Mouse (Mus musculus) embryonic facial prominence, embryonic 11.5 days (tissue): ENCODE results near the gene Etv6. TPM values are rescaled to one million over a fixed set of nuclear protein-coding genes. Genes with fewer than 3 reads are reported as not detected.

Source experiments
- ATAC-seq: fragments of 200-750 bp; cut with Nextera tagmentation; replicated peaks from 2 replicates; pipeline ENCODE4 v1.8.0; 2017; ENCODE audit warnings: low read depth; ENCODE audit not compliant: insufficient number of reproducible peaks, low FRiP score, low TSS enrichment
- DNase-seq: peaks from one replicate; pipeline ENCODE4 v3.0.0-alpha.2; 2015; ENCODE audit warnings: low spot score
- H3K27ac ChIP-seq: fragments of 300-500 bp; sonication (generic); replicated peaks from 2 replicates; pipeline ENCODE4 v1.5.1; 2014; ENCODE audit warnings: mild to moderate bottlenecking, low read depth, low read length, control low read depth
- H3K27me3 ChIP-seq: fragments of 300-500 bp; sonication (generic); 2 replicates; pipeline ENCODE4 v1.6.1; 2014; ENCODE audit warnings: mild to moderate bottlenecking, low read length, moderate library complexity, mixed read lengths; ENCODE audit not compliant: control insufficient read depth, insufficient read depth
- H3K36me3 ChIP-seq: fragments of 300-500 bp; sonication (generic); replicated peaks from 2 replicates; pipeline ENCODE4 v1.6.1; 2014; ENCODE audit warnings: low read depth, mild to moderate bottlenecking, low read length, moderate library complexity, mixed read lengths; ENCODE audit not compliant: control insufficient read depth, insufficient read depth
- H3K4me1 ChIP-seq: fragments of 300-500 bp; sonication (generic); 2 replicates; pipeline ENCODE4 v1.6.1; 2014; ENCODE audit warnings: low read length, mixed read lengths; ENCODE audit not compliant: control insufficient read depth, insufficient read depth
- H3K4me2 ChIP-seq: fragments of 300-500 bp; sonication (generic); 2 replicates; pipeline ENCODE4 v1.6.1; 2014; ENCODE audit warnings: low read depth, mild to moderate bottlenecking, control low read depth, low read length, moderate library complexity
- H3K4me3 ChIP-seq: fragments of 300-500 bp; sonication (generic); 2 replicates; pipeline ENCODE4 v1.5.1; 2014; ENCODE audit warnings: low read depth, low read length, control low read depth
- H3K9ac ChIP-seq: fragments of 300-500 bp; sonication (generic); replicated peaks from 2 replicates; pipeline ENCODE4 v1.6.1; 2014; ENCODE audit warnings: mild to moderate bottlenecking, control low read depth, low read length
- H3K9me3 ChIP-seq: fragments of 300-500 bp; sonication (generic); replicated peaks from 2 replicates; pipeline ENCODE4 v1.6.1; 2016; ENCODE audit warnings: mild to moderate bottlenecking, low read length, inconsistent platforms, mixed read lengths; ENCODE audit not compliant: control insufficient read depth
- WGBS: fragments of 180-500 bp; shearing (Covaris S2); extraction: QIAGEN DNeasy Blood & Tissue Kit; methylation state at CpG from one replicate; pipeline ENCODE4 v1.1.7; 2014; 5-methylcytosine and 5-hydroxymethylcytosine counted together
- polyA plus RNA-seq: library from polyadenylated mRNA; unstranded; fragments of >200 nt; fragmentation: Nextera tagmentation; extraction: Ambion mirVana; gene quantifications from 2 replicates; pipeline ENCODE4 v1.2.1, GENCODE M21; 2014

The Etv6 gene
- polyA plus RNA-seq, 1 experiment from 2014 or later, result 15.7 TPM

GRCm38 (mm10) chr6:134210675-134211457, 175.4 kb downstream of the Etv6 start:
- 85% methylated on average over 13 of the region's 13 CpGs for WGBS
- no peak overlapping the region for H3K9ac ChIP-seq
- DNase-seq (no peak), ATAC-seq (no peak)
- H3K4me1 ChIP-seq, result no peaks in the 10 kb centered on the region; the same call in 1 of the 2 replicates
- no peak overlapping the region for H3K4me2 ChIP-seq
- H3K36me3 ChIP-seq, result no peaks in the 10 kb centered on the region
- no peaks in the 10 kb centered on the region for H3K27me3 ChIP-seq
- no peak overlapping the region for H3K27ac ChIP-seq
- H3K4me3 ChIP-seq, result no peak overlapping the region
- no peaks in the 10 kb centered on the region for H3K9me3 ChIP-seq

DNA sequence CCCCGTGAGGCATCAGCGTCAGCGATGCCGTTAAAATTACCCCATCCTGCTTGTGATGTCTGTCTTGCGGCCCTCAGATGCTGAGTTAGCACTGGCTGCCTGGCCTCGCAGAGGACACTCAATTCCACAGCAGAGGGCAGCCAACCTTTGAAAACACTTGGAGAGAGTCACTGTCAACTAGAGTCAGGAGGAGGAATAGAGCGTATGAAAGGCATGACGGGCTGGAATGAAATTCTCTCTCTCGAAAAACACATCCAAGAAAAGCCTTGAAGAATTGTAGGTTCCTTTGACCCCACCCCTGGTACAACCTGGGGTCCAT, 175.9 kb downstream of the Etv6 start:
- 81% methylated on average over 9 of the region's 9 CpGs for WGBS
- no peak overlapping the region for H3K9ac ChIP-seq
- ATAC-seq, result no peak
- no peaks in the 10 kb centered on the region for H3K36me3 ChIP-seq
- no peaks in the 10 kb centered on the region; the same call in 1 of the 2 replicates for H3K4me1 ChIP-seq
- H3K9me3 ChIP-seq, result no peaks in the 10 kb centered on the region
- no peak overlapping the region for H3K4me3 ChIP-seq
- H3K27ac ChIP-seq, result no peak overlapping the region
- no peaks in the 10 kb centered on the region for H3K27me3 ChIP-seq
- no peak overlapping the region for H3K4me2 ChIP-seq
- DNase-seq, result no peak

- H3K4me2 ChIP-seq, result no peak overlapping the region
- 91% methylated on average over 6 of the region's 6 CpGs for WGBS
- ATAC-seq, result no peak
These were observed 182.2 kb downstream of the Etv6 start for GRCm38 (mm10) chr6:134217747-134218146.

DNA sequence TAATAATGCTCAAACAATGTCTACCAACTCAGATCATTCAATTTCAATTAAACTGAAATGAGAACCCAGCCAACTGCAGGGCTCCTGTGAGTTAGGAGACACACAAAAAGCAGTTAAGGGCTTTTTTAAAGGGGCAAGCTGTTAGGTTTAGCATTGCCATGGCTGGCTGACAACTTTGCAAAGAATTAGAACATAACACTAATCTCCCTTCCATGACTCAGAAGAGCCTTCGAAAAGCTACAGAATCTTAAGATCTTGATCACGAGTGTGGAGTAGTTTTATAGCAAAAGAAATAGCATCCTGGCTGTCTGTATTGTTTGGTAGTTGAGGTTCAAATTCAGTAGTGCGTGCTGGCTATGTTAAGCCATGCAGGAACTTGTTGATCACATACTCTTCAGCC, 182.9 kb downstream of the Etv6 start:
- no peak overlapping the region for H3K27ac ChIP-seq
- H3K4me2 ChIP-seq, result no peak overlapping the region
- H3K4me3 ChIP-seq, result no peak overlapping the region
- H3K9ac ChIP-seq, result no peak overlapping the region
- no peaks in the 10 kb centered on the region; the same call in 1 of the 2 replicates for H3K36me3 ChIP-seq
- H3K9me3 ChIP-seq, result no peaks in the 10 kb centered on the region
- WGBS, result 92% methylated on average over 3 of the region's 3 CpGs
- H3K4me1 ChIP-seq, result no peaks in the 10 kb centered on the region
- ATAC-seq (no peak), DNase-seq (no peak)
- no peaks in the 10 kb centered on the region for H3K27me3 ChIP-seq

More at GRCm38 (mm10) chr6:134217747-134218146, 182.2 kb downstream of the Etv6 start:
- Histone ChIP-seq H3K4me1 (no peaks in the 10 kb centered on the region), H3K9me3 (no peaks in the 10 kb centered on the region), H3K27me3 (no peaks in the 10 kb centered on the region), H3K27ac (no peak overlapping the region), H3K9ac (no peak overlapping the region), H3K36me3 (no peaks in the 10 kb centered on the region), H3K4me3 (no peak overlapping the region)
- no peak for DNase-seq

GRCm38 (mm10) chr6:134219358-134219757, 183.9 kb downstream of the Etv6 start:
- Histone ChIP-seq H3K36me3 (no peaks in the 10 kb centered on the region; the same call in 1 of the 2 replicates), H3K9me3 (no peaks in the 10 kb centered on the region), H3K4me2 (no peak overlapping the region), H3K27me3 (no peaks in the 10 kb centered on the region), H3K27ac (no peak overlapping the region), H3K4me1 (no peaks in the 10 kb centered on the region), H3K9ac (no peak overlapping the region), H3K4me3 (no peak overlapping the region)
- no peak for DNase-seq
- 79% methylated on average over 6 of the region's 6 CpGs for whole genome bisulfite sequencing
- no peak for ATAC-seq

- no peak overlapping the region for H3K27ac ChIP-seq
- no peak overlapping the region for H3K4me2 ChIP-seq
- H3K36me3 ChIP-seq, result no peaks in the 10 kb centered on the region; the same call in 1 of the 2 replicates
- DNase-seq (no peak), ATAC-seq (no peak)
- H3K27me3 ChIP-seq, result no peaks in the 10 kb centered on the region
- H3K4me1 ChIP-seq, result no peaks in the 10 kb centered on the region
- WGBS, result 81% methylated on average over 13 of the region's 13 CpGs
- no peak overlapping the region for H3K4me3 ChIP-seq
- no peak overlapping the region for H3K9ac ChIP-seq
- no peaks in the 10 kb centered on the region for H3K9me3 ChIP-seq
These were observed 184.8 kb downstream of the Etv6 start for GRCm38 (mm10) chr6:134220209-134220777.

DNA sequence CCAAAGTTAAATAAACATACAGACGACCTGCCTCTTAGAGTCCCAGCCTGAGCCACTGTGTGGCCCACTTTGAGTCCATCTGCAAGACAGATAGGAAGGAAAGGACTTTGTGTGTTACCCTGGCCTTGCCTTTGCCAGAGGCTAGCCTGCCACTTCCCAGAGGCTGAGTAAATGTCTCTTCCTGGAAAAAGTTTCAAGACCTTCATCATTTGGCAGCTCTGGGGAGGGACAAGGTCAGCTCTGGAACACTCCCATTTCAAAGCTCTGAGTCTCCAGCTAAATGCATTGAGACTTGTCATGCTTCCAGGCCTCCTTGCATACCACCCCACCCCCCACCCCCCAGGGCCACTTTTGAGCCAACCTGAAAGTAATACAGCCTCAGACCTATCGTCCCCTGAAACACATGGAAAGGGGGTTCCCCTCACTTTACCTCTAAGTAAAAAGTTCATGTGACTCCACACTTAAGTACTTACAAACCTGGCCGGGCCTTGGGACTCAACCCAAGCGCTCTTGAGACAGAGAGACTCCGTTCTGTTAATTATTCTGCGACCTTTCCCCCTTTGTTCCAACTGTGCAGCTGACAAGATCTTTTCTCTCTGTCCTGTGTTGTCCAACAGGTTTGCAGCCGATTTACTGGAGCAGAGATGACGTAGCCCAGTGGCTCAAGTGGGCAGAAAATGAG, 186.9 kb downstream of the Etv6 start:
- Histone ChIP-seq H3K27me3 (no peaks in the 10 kb centered on the region), H3K27ac (no peak overlapping the region), H3K4me3 (no peak overlapping the region), H3K9me3 (no peaks in the 10 kb centered on the region), H3K4me1 (no peaks in the 10 kb centered on the region), H3K36me3 (no peaks in the 10 kb centered on the region; the same call in 1 of the 2 replicates), H3K9ac (no peak overlapping the region), H3K4me2 (no peak overlapping the region)
- ATAC-seq (no peak), DNase-seq (peak; percentile 9)
- 42% methylated on average over 8 of the region's 8 CpGs for WGBS

DNA sequence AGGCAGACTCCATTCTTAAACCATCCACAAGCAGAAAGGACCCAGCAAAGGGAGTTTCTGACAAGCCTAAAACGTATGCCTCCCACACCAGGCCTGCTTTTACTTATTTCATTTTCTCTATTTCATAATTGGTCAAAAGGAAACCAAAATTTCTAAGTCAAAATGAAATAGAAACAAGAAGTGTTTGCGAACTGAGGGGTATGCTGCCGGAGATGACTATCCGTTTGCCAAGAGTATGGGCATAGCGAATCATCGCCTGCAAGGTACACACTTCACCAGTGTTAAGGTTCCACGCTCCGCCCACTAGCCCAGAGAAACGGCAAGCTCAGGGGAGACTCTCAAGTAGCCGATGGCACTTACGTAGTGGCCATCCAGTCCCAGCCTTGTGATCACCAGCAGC, 190.1 kb downstream of the Etv6 start:
- H3K36me3 ChIP-seq, result no peaks in the 10 kb centered on the region; the same call in 1 of the 2 replicates
- WGBS, result 91% methylated on average over 11 of the region's 11 CpGs
- no peaks in the 10 kb centered on the region for H3K4me1 ChIP-seq

More for the DNA sequence above, 190.1 kb downstream of the Etv6 start:
- no peak overlapping the region for H3K4me2 ChIP-seq
- H3K27me3 ChIP-seq, result no peaks in the 10 kb centered on the region
- H3K4me3 ChIP-seq, result no peak overlapping the region
- no peak for DNase-seq
- ATAC-seq, result no peak
- no peak overlapping the region for H3K27ac ChIP-seq
- H3K9me3 ChIP-seq, result no peaks in the 10 kb centered on the region
- no peak overlapping the region for H3K9ac ChIP-seq
